Mouse (Mus musculus): ENCODE measurements around the gene Lca5.

GRCm38 (mm10) chr9:83353316-83353715 lies 87.6 kb downstream of the Lca5 start:
- TF ChIP-seq CTCF (IDR thresholded peaks at IDR 0.05; ENCODE audit: low read depth, low read length) (no peak), POLR2A (IDR thresholded peaks at IDR 0.05; ENCODE audit: borderline replicate concordance, low read depth, low read length) (no peak)

Data from bone marrow macrophage, adult 2 months (primary cell).